Mouse (Mus musculus): ENCODE measurements around the gene Hnrnpab. TPM values are rescaled to one million over a fixed set of nuclear protein-coding genes. Genes with fewer than 3 reads are reported as not detected.

Gene Hnrnpab
- total and polyA plus RNA-seq, 3 experiments = 184 to 1,104 (median 894) TPM

DNA sequence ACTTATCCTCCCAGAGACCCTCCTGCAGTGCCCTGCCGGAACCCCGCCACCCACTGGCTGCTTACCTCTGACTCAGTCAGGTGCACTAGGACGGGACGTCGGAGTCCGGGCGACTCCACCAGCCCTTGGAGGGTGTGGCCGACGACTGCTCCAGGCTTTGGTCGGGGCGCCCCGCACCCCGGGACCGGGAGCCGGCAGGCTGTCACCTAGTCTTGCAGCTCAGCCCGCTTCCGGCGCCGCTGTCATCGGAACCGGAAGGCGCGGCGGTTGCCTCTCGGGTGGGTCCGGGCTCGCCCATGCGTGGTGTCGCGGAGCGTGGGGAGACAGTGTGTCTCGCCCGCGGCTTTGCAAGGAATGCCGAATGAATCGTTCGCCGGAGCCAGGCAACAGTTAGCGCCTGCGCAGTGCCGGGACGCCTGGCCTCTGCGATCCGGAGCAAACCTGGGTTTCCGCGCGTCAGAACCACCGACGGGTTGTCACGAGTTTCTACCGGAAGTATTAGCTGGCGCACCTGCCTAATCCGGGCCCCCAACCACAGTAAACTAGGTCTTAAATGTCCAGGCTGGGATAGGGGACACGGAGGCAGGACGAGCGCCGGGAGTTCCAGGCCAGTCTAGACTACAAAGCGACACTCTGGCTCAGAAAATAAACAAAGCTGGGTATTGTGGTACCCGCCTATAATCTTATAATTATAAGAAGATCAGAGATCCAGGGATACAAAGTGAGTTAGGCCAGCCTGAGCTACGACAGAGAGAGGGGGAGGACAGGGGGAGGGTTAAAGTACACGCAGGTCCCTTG is 29.1 kb upstream of the Hnrnpab start, which contains the start of gene Rmnd5b (continued):
- TF ChIP-seq E2F4 (IDR thresholded peaks at IDR 0.05; ENCODE audit: borderline replicate concordance, low read depth, low read length) (0 out of 2 replicates have a peak, but pooled peaks have one; percentile 47), MYC (IDR thresholded peaks at IDR 0.05; ENCODE audit: low read depth, low read length) (peak; percentile 76), RCOR1 (IDR thresholded peaks at IDR 0.05; ENCODE audit: low read depth, low read length) (peak; percentile 38; the same call in 1 of the 2 replicates), POLR2A (IDR thresholded peaks at IDR 0.05; ENCODE audit: control insufficient read depth in 1 of 2, insufficient read depth in 1 of 2, low read depth in 1 of 2, low read length in 2 of 2, poor library complexity in 1 of 2) (peak in 1 of 2 experiments; percentile 75; a peak in 3 of 4 replicates), USF2 (IDR thresholded peaks at IDR 0.05; ENCODE audit: borderline replicate concordance in 1 of 2, insufficient read depth in 1 of 2, low read depth in 1 of 2, low read length in 2 of 2) (no peak), HCFC1 (IDR thresholded peaks at IDR 0.05; ENCODE audit: low read depth, low read length) (peak; percentile 82), CHD1 (IDR thresholded peaks at IDR 0.05; ENCODE audit: low read depth, low read length) (0 out of 2 replicates have a peak, but pooled peaks have one; percentile 93), NRF1 (IDR thresholded peaks at IDR 0.05; ENCODE audit: insufficient read depth, low read depth, low read length, poor library complexity, severe bottlenecking) (peak; percentile 79), MXI1 (IDR thresholded peaks at IDR 0.05; ENCODE audit: low read depth, low read length) (peak; percentile 82), BHLHE40 (IDR thresholded peaks at IDR 0.05; ENCODE audit: borderline replicate concordance, low read depth, low read length) (peak; percentile 67; the same call in 1 of the 2 replicates), ZKSCAN1 (IDR thresholded peaks at IDR 0.05; ENCODE audit: low read depth, low read length) (no peak), EP300 (IDR thresholded peaks at IDR 0.05; ENCODE audit: low read depth in 1 of 2, low read length in 2 of 2) (peak in 1 of 2 experiments; percentile 50; a peak in 2 of 4 replicates), POLR2AphosphoS2 (IDR thresholded peaks at IDR 0.05; ENCODE audit: low read length) (peak; percentile 86), CHD2 (IDR thresholded peaks at IDR 0.05; ENCODE audit: low read length) (no peak; the same call in 1 of the 2 replicates), MAX (IDR thresholded peaks at IDR 0.05; ENCODE audit: low read length) (peak; percentile 80), ZC3H11A (IDR thresholded peaks at IDR 0.05; ENCODE audit: low read depth, low read length) (no peak), TCF12 (IDR thresholded peaks at IDR 0.05; ENCODE audit: low read depth, low read length) (peak; percentile 66; the same call in 1 of the 2 replicates), GABPA (IDR thresholded peaks at IDR 0.05; ENCODE audit: low read depth, low read length) (no peak), MEF2A (IDR thresholded peaks at IDR 0.05; ENCODE audit: extremely low read depth, insufficient replicate concordance, low read depth, low read length, poor library complexity, severe bottlenecking) (no peak), TAL1 (IDR thresholded peaks at IDR 0.05; ENCODE audit: low read length) (no peak)

DNA sequence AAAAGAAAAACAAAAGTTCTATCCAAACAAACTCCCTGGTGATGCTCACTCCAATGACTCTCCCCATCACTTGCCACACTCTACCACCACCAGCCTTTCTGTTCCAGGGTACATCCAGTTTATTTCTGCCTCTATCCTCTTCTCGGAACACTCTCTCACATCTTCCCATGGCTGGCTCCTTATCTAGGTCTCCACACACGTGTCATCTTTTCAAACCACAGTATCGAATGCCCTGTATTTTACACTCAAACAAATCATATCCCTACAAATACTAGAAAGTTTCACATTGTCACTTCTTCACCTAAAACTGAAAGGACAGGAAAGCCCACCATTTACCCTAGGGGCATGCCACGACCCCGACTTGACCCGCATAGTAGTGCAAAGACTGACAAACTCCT is 28.5 kb upstream of the Hnrnpab start:
- peak overlapping the region; percentile 69 to 84 for H3K4me3 ChIP-seq (ENCODE audit: control insufficient read depth in 1 of 2, insufficient read depth in 1 of 2, low read depth in 2 of 2, low read length in 2 of 2)
- peaks cover 9 to 50% of the 10 kb centered on the region in 2 experiments for H3K4me1 ChIP-seq (ENCODE audit: control insufficient read depth in 1 of 2, insufficient read depth in 2 of 2, low read length in 2 of 2)
- H3K9ac ChIP-seq (ENCODE audit: control insufficient read depth, low read depth, low read length, poor library complexity, severe bottlenecking) = peak overlapping the region; percentile 83
- H3K9me3 ChIP-seq (replicated peaks; ENCODE audit: insufficient read depth, low read length) = no peaks in the 10 kb centered on the region
- peaks cover 34% of the 10 kb centered on the region for H3K79me2 ChIP-seq (ENCODE audit: control insufficient read depth, insufficient read depth, low read length, poor library complexity)
- no peaks in the 10 kb centered on the region for H3K27me3 ChIP-seq (ENCODE audit: control insufficient read depth in 1 of 2, insufficient read depth in 2 of 2, low read length in 2 of 2)
- peaks cover 0 to 42% of the 10 kb centered on the region in 2 experiments; a peak in 2 of 4 replicates for H3K36me3 ChIP-seq (ENCODE audit: control insufficient read depth in 1 of 2, insufficient read depth in 2 of 2, low read length in 2 of 2)
- no peak for TF ChIP-seq KAT2A (conservative IDR thresholded peaks at IDR 0.05; ENCODE audit: low read depth, low read length)
- TF ChIP-seq ETS1 (IDR thresholded peaks at IDR 0.05; ENCODE audit: low read depth, low read length) = peak; percentile 13; the same call in 1 of the 2 replicates
- no peak for TF ChIP-seq SMC3 (IDR thresholded peaks at IDR 0.05; ENCODE audit: low read depth, low read length)
- TF ChIP-seq GATA1 (IDR thresholded peaks at IDR 0.05; ENCODE audit: low read depth, low read length) = peak; percentile 62
- TF ChIP-seq TAL1 (IDR thresholded peaks at IDR 0.05; ENCODE audit: low read length) = 0 out of 2 replicates have a peak, but pooled peaks have one; percentile 12
- TF ChIP-seq MAX (IDR thresholded peaks at IDR 0.05; ENCODE audit: low read length) = peak; percentile 85
- TF ChIP-seq SIN3A (IDR thresholded peaks at IDR 0.05; ENCODE audit: low read length) = peak; percentile 19; the same call in 1 of the 2 replicates
- TF ChIP-seq BHLHE40 (IDR thresholded peaks at IDR 0.05; ENCODE audit: borderline replicate concordance, low read depth, low read length) = peak; percentile 75; the same call in 1 of the 2 replicates
- no peak for TF ChIP-seq NRF1 (IDR thresholded peaks at IDR 0.05; ENCODE audit: insufficient read depth, low read depth, low read length, poor library complexity, severe bottlenecking)
- TF ChIP-seq MXI1 (IDR thresholded peaks at IDR 0.05; ENCODE audit: low read depth, low read length) = peak; percentile 92
- TF ChIP-seq HCFC1 (IDR thresholded peaks at IDR 0.05; ENCODE audit: low read depth, low read length) = no peak
- peak; percentile 42; the same call in 1 of the 2 replicates for TF ChIP-seq USF1 (IDR thresholded peaks at IDR 0.05; ENCODE audit: low read depth, low read length)
- peak; percentile 84 for TF ChIP-seq MYC (IDR thresholded peaks at IDR 0.05; ENCODE audit: low read depth, low read length)
- TF ChIP-seq JUND (IDR thresholded peaks at IDR 0.05; ENCODE audit: low read depth, low read length) = no peak
- H3K27ac ChIP-seq (ENCODE audit: control insufficient read depth, low read depth, low read length) = peak overlapping the region; percentile 92
- peak; percentile 67 for DNase-seq (ENCODE audit: low read depth, low spot score)

Data from MEL (cell line).